Mouse (Mus musculus) embryonic fibroblast, embryonic 13.5 days (primary cell): ENCODE data around the gene Arpc3. TPM values are rescaled to one million over a fixed set of nuclear protein-coding genes. Genes with fewer than 3 reads are reported as not detected.
A peak's percentile ranks its signal among the peaks of the same experiment; 100 is the strongest.

Source experiments
- H3K27ac ChIP-seq: 2 replicates; pipeline ENCODE4 v1.5.1; 2012; ENCODE audit warnings: low read length, control low read depth, inconsistent platforms; ENCODE audit not compliant: insufficient read depth
- H3K4me1 ChIP-seq: 2 replicates; pipeline ENCODE4 v1.6.1; 2011; ENCODE audit warnings: low read length; ENCODE audit not compliant: control insufficient read depth, insufficient read depth
- H3K4me3 ChIP-seq: 2 replicates; pipeline ENCODE4 v1.5.1; 2011; ENCODE audit warnings: mild to moderate bottlenecking, control low read depth, low read length; ENCODE audit not compliant: insufficient read depth
- CTCF ChIP-seq: IDR thresholded peaks from 2 replicates; pipeline ENCODE4 v1.5.1; 2011; ENCODE audit warnings: mild to moderate bottlenecking, control low read depth, low read length, moderate library complexity, borderline replicate concordance; ENCODE audit not compliant: insufficient read depth
- POLR2A ChIP-seq: IDR thresholded peaks from 2 replicates; pipeline ENCODE4 v1.6.1; 2011; ENCODE audit warnings: low read depth, mild to moderate bottlenecking, control low read depth, low read length, moderate library complexity
- polyA plus RNA-seq: library from polyadenylated mRNA; stranded (reverse); fragments of >200 nt; gene quantifications from 2 replicates; pipeline ENCODE4 v1.2.4, GENCODE M21; 2011; ENCODE audit warnings: low read depth; ENCODE audit not compliant: missing spikeins, insufficient read length

The Arpc3 gene
- polyA plus RNA-seq: 275 and 314 TPM in 2 replicates

- TF ChIP-seq CTCF (peak; percentile 98), POLR2A (peak; percentile 78)
- H3K27ac ChIP-seq: no peak within 1 kb of the TSS
Measured at GRCm38 (mm10) chr5:122391786-122392180, at the start of gene Arpc3. Gene Arpc3, plus strand, starts transcription at chr5:122391878.

GRCm38 (mm10) chr5:122342874-122343273, 48.8 kb upstream of the Arpc3 start:
- Histone ChIP-seq H3K4me1 (no peaks in the 10 kb centered on the region), H3K27ac (no peak overlapping the region), H3K4me3 (no peak overlapping the region)
- TF ChIP-seq CTCF: no peak
- no peak for TF ChIP-seq POLR2A

More at GRCm38 (mm10) chr5:122391786-122392180, at the start of gene Arpc3:
- Histone ChIP-seq H3K4me3 (peak within 1 kb of the TSS; percentile 78), H3K4me1 (peaks cover 3% of the 10 kb centered on the region; the same call in 1 of the 2 replicates)

- TF ChIP-seq POLR2A (no peak), CTCF (no peak)
- Histone ChIP-seq H3K27ac (no peak overlapping the region), H3K4me3 (no peak overlapping the region), H3K4me1 (no peaks in the 10 kb centered on the region)
Measured at GRCm38 (mm10) chr5:122343768-122344167, 47.9 kb upstream of the Arpc3 start.

DNA sequence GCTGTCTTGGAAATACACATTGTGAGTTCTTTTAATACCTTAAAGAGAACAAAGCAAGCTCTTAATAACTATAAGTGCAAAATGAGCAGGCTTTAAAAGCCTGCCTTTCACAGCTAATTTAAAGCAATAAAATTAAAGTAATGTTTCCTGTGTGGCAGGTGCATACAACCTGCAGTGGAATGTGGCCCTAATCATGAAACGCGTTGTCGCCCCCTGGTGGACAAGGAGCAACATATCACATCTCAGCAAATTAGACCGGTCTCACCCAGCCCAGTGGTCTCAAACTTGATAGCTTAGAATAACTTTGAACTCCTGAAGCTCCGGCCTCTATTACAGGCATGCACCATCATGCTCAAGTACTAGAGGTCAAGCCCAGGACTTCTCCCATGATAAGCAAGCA, 47.4 kb upstream of the Arpc3 start:
- Histone ChIP-seq H3K4me1 (no peaks in the 10 kb centered on the region), H3K27ac (no peak overlapping the region), H3K4me3 (no peak overlapping the region)
- TF ChIP-seq CTCF: peak; percentile 87; the same call in 1 of the 2 replicates
- TF ChIP-seq POLR2A: no peak

DNA sequence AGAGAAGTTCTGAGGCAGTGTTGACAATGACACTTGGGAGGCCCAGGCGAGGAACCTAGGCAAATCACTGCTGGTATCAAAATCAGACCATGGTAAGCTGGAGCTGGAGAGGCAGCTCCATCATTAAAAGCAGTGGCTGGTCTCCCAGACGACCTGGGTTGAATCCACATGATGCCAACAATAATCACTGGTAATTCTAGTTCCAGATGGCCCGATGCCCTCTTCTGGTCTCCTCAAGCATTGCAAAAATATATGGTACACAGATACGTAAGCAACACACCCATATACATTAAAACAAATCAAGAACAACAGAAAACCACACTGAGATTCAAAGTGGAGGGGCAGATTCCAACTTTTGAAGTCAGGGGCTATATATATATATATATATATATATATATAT, 45.9 kb upstream of the Arpc3 start:
- H3K27ac ChIP-seq: no peak overlapping the region
- no peak for TF ChIP-seq POLR2A
- TF ChIP-seq CTCF: no peak
- no peaks in the 10 kb centered on the region for H3K4me1 ChIP-seq
- no peak overlapping the region for H3K4me3 ChIP-seq

DNA sequence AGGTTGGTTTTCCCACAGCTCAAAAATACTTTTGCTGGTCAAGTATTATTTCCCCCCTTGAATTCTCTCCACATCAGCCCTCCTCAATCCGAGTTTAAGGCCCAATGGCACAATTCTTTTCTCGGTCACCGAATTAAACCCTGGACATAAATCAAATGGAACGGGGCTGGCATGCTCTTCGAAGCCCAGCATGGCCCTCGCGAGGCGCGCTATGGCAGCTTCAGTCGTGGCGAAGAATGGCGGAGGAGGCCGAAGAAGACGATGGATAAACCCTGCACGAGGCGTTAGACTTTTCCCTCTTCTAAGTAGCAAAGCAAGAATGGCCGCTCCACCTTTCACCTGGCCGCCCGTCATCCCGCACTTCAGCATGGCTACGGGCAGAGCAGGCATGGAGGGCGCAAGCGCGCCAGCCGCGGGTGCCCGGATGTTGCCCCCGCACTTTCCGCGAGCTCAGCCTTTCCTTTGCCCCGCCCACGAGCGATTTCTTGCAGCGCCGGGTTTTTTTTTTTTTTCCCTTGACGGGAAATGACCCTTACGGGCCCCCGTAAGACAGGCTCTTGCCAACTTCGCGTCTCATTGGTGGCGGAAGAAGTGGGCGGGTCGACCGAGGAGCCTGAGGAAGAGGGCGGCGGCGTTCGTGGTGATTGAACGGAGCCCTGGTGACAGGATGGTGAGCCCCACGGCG, 37.7 kb upstream of the Arpc3 start, which contains the start of the genes Rad9b and Vps29:
Rad9b (minus strand) TSS at position 427 of the 685 bp plus-strand sequence.
Vps29 (plus strand) TSS at position 563 of the 685 bp plus-strand sequence.
- TF ChIP-seq POLR2A: peak; percentile 85
- no peak for TF ChIP-seq CTCF
- Histone ChIP-seq H3K4me3 (peak within 1 kb of the TSS; percentile 99), H3K4me1 (no peaks in the 10 kb centered on the region), H3K27ac (peak within 1 kb of the TSS; percentile 33)

DNA sequence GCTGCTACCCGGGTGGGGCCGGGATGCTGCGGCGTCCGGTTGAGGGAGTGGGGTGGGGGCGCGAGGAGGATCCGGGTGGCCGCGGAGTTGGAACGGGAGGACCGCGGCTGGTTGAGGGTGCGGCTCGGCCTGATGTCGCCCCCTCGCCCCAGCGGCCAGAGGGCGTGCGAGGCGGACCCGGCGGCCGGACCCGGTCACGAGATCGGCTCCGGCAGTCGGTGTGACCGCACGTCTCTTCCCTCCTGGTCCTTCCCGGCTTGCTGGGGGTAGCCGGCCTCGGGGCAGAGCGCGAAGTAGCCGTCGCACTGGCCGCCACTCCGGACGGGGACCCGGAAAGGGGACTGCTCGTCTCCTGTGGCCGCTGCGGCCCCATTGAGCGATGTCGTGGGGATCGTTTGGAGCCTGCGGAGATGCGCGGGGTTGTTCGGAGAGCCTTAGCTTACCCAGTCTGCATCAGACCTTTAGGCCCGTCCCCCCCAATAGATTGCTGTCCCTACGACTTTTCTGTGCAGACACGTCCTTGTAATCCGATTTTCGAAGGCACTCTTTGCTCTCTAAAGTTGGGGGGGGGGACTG, 37.1 kb upstream of the Arpc3 start:
- H3K4me3 ChIP-seq: peak overlapping the region; percentile 99
- no peaks in the 10 kb centered on the region for H3K4me1 ChIP-seq
- TF ChIP-seq POLR2A (no peak), CTCF (no peak)
- peak overlapping the region; percentile 33 for H3K27ac ChIP-seq

- H3K4me3 ChIP-seq: peak within 1 kb of the TSS; percentile 83
- H3K4me1 ChIP-seq: no peaks in the 10 kb centered on the region
- no peak for TF ChIP-seq CTCF
- peak; percentile 36 for TF ChIP-seq POLR2A
- H3K27ac ChIP-seq: peak within 1 kb of the TSS; percentile 94
Measured at GRCm38 (mm10) chr5:122371591-122372191, 20.0 kb upstream of the Arpc3 start, which contains the start of gene Gpn3. Gene Gpn3, plus strand, starts transcription at chr5:122371876.

GRCm38 (mm10) chr5:122372192-122372769, 19.4 kb upstream of the Arpc3 start, which contains the start of gene Fam216a:
Gene Fam216a, minus strand, starts transcription at chr5:122372364.
- peak within 1 kb of the TSS; percentile 94 for H3K27ac ChIP-seq
- peak; percentile 77 for TF ChIP-seq POLR2A
- no peak for TF ChIP-seq CTCF
- no peaks in the 10 kb centered on the region for H3K4me1 ChIP-seq
- H3K4me3 ChIP-seq: peak within 1 kb of the TSS; percentile 83
